Mouse (Mus musculus): ENCODE measurements around the gene Notch4.

Notch4 gene

DNA sequence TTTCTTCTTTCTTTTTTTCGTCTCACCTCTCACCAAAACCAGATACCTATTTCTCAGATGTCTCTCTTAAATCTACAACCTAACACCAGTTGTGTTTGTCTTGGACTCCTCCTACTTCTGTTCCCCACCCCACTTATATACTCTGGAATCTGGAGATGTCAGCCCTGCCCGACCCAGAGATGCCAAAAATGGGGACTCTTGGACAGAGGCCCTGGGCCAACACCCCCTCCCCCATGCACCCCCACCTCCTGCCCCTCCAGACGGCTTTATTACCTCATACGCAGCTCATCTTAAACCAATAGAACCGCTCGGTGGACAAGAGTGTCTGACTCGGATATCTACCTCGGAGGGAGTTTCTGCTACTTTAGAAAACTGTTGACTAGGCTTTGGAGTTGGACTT, 32.0 kb downstream of the Notch4 start:
- DNase-seq: no peak

DNA sequence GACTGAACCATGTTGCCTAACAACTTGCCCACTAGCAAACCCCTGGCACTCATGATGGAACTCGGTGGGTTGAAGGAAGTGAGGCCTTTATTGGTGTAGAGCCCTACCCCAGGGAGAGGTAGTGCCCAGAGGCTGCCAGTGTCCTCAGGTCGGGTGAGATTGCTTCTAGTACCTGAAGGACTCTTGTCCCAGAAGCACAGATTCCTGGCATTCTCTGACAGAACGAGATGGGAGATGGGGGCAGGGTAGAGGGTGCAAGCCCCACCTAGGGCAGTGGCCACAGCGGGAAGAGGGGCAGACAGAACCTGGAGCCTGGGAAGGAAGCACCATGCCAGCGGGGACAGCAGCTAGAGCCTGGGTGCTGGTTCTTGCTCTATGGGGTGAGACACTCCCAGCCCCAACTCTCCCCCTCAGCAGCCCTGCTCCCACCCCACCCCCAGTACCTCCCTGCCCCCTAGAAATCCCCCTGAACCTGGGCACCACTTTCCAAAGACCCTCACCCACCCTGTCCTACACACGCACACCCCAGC, 33.6 kb downstream of the Notch4 start, which contains the start of gene Ager:
Gene Ager (plus strand): TSS at position 297 of the 530 bp plus-strand sequence.
- DNase-seq: peak in 1 of 2 experiments; percentile 36

DNA sequence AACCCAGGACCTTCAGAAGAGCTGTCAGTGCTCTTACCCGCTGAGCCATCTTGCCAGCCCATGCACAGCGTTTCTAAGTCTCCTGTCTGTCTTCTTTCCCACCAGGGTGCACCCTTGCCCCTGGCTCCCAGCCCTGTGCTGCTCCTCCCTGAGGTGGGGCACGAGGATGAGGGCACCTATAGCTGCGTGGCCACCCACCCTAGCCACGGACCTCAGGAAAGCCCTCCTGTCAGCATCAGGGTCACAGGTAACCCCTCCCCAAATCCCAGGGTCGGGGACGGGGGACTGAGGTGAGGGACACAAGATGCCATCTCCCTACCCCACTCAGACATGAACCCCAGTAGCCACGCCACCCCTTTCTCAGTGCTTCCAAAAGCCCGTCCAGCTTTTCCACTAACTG, 35.8 kb downstream of the Notch4 start:
- peak in 1 of 2 experiments; percentile 34 for DNase-seq

DNA sequence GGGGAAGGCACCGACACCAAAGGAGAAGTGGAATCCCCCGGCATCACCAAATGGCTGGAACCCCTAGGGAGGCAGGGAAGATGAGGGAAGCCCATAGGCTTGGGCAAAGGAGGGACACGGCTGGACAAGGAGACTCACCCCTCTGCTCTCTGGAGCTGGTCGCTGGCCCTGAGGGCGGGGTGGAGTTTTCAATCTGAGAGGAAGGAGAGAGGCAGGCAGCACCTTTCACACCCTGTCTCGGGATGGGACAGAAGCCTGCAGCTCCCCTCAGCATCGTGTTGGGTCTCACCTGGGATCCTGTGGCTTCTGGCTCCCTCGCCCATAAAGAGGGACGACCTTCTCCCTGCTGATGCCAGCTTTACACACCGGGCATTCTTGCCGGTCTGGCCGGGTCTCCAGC, 37.7 kb downstream of the Notch4 start:
- peak in 1 of 2 experiments; percentile 33 for DNase-seq

DNA sequence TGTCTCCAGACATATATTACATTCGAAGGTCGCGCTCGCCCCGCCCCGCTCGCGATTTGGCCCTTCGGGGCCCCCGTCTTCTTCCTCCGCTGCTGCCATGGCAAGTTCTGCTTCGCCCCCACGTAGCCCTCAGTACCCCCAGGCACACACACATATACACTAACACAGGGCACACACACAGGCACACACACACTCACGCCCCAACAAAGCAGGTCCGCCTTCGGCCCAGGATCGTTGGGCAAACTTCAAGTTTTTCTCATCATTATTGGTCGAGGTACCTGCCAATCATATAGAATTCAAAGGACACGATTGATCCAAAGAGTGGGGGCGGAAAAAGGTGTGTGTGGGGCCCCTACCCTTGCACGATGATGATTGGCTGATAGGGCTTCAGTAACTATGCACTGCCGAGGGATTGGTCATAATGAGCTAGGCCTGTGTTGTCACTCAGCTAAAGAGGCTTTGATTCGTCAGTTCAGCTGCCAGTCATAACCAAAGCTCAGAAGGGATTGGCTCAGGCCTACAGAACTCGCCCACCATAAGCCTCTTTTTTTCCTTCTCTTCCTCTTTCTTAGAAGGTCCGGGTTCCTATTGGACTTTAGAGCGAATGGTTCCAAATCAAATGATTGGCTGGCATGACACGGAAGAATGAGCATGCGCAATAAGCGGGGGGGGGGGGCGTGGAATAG, 39.5 kb downstream of the Notch4 start, which contains the start of gene Rnf5:
Gene Rnf5 (minus strand): TSS at position 316 of the 686 bp plus-strand sequence.
- peak; percentile 99 to 100 for DNase-seq

DNA sequence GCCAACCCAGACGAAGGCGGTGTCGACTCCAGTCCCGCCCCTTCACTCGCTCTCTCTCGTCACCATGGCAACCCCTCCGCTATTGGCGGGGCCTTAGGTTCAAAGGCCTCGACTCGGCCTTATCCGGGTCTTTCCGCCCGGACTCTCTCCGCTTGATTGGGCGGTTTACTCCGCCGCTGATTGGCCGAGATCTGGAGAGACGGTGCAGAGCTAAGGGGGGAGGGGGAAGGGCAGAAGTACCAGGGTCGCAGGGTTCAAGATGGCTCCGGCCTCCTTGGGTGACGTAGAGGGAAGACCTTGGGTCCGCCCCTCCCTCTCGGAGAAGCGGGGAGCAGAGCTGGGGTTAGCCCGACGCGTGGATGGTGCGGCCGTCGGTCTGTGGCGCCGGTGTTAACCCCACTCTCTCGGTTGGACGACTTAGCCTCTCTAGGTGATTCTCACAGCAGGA, 40.0 kb downstream of the Notch4 start, which contains the start of gene Agpat1:
Gene Agpat1 (plus strand): TSS at position 202 of the 448 bp plus-strand sequence.
- DNase-seq: peak; percentile 99 to 100

DNA sequence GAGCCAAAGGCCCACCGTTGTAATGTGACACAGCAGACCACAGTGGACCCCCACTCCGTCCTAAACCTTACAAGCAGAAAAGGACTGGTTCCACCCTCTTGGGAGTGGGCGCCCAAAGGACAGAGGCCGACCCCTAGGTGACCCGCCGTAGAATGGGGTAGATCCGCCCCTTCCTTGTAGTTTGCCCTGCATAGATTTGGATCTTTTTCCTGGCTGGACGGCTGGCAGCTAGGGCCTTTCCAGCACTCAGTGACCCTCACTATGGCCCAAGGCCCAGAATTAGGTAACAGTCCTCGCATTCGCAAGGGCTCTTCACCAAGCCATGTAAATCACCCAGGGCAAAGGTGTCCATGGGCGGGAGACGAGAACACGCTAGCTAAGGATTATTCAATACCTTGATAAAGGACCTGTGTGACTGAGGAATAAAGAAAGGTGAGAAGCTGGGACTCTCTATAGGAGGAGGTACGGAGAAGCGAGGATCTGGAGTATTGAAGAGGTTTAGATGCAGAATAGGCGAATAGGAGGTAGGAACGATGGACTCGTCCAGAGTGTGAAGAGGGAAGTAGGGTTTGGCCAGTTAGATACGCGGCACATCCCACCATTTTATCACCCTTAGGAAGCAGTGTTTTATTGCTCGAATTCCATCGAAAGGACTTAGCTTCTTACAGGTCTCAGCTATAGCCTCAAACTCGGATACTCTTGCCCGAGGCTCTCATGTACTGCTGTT, 40.6 kb downstream of the Notch4 start:
- DNase-seq: peak; percentile 69 to 92

DNA sequence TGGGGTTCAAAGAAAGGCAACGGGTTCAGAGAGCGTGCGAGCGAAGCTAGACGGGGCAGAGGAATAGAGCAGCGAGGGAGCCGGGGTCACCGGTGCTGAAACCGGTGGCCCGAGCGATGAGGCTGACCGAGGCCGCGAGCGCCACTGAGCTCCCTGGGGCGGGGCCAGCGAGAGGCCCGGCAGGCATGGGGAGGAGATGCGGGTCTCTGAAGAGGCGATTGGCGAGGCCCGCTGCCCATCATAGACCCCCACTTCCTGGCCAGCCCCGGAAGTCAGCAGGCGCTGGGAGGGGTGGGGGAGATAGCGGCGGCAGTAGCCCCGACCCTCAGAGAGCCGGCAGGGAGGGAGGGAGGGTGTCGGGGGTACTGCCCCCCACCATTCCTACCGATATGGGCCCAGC, 41.5 kb downstream of the Notch4 start:
- peak; percentile 98 to 99 for DNase-seq

DNA sequence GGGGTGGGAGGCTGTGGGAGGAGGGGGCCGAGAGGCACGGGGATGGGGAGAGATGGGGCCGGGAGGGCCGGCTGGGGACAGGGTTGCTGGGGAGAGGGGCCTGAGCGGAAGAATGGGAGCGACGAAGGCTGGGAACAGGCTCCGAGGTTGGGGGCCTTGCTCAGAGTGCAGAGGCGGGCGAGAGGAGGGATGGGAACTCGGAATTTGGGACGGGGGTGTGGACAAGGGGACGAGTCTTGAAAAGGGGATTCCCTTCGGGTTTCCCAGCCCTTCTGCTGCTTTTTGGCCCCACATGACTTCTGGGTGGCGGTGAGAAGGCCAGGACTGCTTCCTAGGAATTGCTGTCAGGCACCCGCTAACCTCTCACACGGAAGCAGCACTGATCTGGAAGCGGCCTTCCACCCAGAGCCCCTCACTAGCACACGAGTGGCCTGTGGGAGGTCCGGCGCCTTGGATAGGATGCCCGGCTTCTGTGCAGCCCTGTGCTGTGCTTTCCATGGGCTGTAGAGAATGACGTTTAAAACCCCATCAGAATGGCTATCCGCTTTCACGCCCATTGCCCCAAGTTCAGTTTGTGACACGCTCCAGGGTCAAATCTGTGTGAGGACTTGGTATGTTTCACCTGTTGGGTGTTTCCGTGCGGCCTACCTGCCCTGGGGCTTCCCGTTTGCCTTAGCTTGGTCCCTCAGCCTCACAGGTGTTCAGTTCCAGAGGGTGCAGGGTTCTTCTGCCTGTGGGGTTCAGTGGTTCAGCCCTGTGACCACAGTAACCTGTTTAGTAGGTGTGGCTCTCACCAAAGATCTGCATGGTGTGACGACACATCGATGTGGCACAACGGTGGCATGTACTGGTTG, 42.3 kb downstream of the Notch4 start:
- peak in 1 of 2 experiments; percentile 44 for DNase-seq

DNA sequence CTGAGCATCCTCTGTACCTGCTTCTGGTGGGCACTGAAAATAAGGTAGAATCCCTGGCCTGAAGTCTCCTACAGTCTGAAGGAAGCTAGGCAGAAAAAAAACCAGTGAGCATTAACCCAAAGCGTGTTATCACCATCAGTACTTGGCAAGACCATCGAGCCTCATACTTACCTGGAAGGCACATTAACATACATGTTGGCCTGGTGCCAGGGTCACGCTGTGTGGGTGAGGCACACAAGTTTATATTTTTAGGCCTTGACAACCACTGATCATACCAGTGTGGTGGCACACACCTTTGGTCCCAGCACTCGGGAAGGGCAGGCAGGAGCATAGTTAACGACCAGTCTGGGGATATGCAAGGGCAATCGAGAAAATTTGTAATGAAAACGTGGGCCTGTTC, 43.9 kb downstream of the Notch4 start:
- DNase-seq: peak; percentile 58 to 68

DNA sequence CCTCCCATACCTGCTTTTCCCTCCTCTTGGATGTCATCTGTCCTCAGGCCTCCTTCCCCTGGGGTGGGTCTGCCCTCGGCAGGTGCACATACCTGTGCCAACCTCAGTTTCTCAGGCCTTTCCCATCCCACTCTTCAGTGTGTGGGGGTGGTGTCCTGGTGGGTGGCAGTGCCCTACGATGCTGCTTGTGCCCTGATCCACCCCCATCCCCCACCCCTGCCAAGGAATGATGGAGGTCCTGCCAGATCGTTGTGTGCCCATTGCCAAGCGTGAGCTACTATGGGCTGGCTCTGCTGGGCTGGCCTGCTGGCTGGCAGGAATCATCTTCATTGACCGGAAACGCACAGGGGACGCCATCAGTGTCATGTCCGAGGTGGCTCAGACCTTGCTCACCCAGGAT, 47.0 kb downstream of the Notch4 start:
- DNase-seq: no peak

DNA sequence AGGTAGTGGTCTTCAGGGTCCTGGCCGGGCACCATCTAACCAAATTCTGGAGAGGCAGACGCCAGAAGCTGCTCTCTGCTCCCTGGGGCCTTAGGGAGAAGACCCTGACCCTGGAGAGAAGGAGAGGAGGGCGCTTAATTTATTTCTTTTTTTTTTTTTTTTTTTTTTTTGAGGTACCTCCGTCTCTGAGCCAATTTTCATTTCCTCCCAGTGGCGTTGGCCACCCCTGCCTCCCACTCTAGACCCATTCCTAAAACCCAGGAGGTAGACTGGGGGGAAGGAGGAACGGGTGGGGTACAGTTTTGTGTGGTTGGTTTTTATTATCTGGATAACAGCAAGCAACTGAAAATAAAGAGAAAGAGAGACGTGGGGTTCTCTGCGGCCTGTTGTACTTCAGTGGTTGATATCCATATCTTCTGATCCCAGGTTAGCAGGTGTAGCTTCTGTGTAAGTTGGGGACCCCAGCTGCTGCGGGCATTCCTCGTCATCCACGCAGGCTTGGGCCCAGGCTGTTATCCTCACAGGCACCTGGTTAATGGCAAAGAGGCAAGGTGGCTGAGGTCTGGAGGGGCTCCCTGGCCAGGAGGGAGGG, 49.1 kb downstream of the Notch4 start:
- DNase-seq: no peak

DNA sequence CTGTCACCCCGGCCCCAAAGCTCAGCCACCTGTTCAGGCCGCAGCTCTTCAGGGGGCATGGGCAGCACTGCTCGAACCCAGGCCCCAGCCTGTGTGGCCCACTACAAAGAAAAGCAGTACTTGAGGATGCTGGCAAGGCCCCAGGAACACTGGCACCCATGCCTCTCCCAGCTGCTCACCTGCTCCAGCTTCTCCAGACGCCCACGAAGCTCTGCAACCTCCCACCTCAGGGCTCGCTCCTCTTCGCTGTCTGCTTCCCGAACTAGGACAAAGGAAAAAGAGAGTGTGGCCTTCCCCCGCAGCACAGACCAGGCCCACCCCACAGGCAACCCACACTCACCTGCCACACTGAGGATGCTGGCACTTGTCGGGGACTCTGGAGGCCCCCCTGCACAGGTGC, 49.8 kb downstream of the Notch4 start:
- DNase-seq: peak in 1 of 2 experiments; percentile 41

DNA sequence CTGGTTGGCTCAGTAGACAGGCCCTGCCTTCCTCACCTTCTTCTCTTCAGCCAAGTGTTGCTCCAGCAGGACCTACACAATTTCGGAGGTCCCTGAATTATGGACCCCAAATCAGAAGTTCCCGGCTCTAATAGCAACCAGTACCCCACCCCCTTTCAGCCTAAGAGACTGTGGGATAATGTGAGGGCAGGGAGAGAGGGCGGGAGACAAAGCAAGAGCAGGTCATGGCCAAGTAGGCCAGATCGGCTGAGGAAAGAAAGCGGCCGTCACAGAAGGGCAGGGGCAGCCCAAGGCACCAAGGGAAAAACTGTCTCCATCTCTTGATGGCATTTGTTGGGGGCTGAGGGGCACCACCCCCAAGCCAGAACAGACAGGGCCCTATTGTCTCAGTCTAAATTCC, 51.8 kb downstream of the Notch4 start, which contains the start of gene Egfl8:
Gene Egfl8 (minus strand): TSS at position 101 of the 400 bp plus-strand sequence.
- DNase-seq: no peak

DNA sequence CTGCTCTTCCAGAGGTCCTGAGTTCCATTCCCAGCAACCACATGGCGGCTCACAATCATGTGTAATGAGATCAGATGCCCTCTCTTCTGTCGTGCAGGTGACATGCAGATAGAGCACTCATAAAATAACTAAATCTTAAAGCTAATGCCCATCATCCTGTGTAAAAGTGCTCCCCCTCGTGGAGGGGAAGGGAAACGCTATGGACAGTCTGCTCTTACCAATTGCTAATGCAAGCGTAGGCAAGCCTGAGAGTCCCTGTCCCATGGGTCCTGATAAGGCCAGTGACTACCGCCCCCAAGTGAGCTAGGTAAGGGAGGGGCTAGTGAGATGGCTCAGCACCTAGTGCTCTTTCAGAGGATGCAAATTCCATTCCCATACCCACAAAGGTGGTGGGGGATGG, 54.9 kb downstream of the Notch4 start:
- peak; percentile 79 to 84 for DNase-seq

DNA sequence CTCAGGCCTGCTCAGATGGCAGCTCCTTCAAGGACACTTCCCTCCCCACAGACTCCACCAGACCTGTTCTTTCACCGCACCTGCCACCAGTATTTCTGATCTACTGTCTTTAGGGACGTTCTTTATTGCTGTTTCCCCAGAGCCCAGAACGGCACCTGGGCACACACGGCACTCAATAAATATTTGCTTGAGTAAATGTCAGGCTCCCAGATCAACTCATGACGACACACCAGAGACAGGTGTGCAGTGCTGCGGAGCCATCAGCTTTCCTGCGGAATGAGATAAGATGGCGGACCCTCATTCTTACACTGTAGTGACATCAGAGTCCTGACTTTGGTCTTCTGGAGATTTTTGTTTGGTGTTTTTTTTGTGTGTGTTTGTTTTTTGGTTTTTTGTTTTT, 56.9 kb downstream of the Notch4 start:
- no peak for DNase-seq

DNA sequence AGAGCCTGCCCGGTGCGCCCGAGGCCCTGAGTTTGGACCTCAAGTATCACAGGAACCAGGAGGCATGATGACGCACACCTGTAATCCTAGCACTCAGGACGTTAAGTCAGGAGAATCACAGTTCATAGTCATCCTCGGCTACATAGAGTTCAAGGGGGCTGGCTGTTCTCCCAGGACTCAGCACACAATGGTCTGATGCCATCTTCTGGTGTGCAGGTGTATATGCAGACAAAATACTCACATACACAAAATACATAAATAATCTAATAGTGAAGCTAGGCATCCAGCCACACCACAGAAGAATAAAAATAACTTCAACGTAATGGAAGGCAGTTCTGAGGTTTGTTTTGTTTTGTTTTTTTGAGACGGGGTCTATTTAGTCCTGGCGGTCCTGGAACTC, 59.1 kb downstream of the Notch4 start:
- no peak for DNase-seq

DNA sequence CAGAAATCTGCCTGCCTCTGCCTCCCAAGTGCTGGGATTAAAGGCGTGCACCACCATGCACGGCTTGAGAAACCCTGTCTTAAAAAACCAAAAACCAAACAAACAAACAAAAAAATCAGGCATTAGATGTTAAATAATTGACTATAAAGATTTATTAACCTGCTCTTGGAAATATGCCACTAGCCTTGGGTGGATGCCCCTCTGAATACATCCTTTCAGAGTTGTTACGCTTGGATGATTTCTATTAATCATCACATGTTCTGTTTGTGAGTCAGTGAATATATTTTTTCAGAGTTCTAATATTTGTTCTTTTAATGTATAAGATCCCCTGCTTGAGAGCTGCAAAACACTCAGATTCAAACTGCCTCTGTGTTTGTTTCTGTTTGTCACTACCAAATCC, 60.9 kb downstream of the Notch4 start:
- no peak for DNase-seq

DNA sequence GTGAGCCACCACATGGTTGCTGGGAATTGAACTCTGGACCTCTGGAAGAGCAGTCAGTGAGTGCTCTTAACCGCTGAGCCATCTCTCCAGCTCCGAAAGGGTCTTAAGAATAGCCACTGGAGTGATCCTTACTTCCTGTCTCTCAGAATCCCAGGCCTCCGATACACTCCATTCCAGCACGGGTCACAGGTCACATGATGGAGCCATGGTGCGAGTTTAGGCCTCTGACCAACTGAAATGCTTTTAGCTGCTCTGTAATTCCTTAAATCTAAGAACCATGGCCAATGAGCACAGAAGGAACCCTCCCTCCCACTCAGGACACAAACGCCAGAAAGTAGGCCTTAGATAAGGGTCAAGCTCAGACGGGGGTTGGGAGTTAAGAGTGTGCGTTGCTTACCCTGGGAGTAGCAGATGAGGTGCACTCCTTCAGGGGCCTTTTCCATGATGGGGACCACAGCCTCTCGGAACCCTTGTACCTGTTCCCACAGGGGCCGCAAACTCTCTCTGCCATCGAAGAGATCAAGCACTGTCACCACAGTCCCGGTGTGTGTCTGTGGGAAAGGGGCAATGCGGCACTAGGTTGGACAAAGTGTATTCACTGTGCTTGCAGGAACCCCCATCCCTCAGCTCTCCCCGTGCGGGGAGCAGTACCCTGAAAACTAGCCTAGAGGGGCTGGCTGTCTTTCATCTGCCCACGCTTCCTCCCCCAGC, 62.1 kb downstream of the Notch4 start:
- DNase-seq: peak in 1 of 2 experiments; percentile 49

DNA sequence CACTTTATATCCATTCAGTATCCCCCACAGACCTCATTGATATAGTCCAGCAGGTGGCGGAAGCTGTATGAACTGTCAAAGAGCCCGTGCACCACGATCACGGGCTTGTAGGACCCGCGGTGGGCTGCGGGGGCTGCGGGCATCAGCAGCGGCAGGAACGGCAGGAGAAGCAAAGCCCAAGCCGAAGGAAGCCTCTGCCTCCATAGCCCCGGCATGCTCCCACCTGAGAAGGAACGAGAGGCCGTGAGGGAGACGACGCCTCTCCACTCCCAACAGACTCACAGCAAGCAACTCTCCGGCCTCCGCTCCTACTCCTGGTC, 62.7 kb downstream of the Notch4 start:
- peak in 1 of 2 experiments; percentile 36 for DNase-seq

DNA sequence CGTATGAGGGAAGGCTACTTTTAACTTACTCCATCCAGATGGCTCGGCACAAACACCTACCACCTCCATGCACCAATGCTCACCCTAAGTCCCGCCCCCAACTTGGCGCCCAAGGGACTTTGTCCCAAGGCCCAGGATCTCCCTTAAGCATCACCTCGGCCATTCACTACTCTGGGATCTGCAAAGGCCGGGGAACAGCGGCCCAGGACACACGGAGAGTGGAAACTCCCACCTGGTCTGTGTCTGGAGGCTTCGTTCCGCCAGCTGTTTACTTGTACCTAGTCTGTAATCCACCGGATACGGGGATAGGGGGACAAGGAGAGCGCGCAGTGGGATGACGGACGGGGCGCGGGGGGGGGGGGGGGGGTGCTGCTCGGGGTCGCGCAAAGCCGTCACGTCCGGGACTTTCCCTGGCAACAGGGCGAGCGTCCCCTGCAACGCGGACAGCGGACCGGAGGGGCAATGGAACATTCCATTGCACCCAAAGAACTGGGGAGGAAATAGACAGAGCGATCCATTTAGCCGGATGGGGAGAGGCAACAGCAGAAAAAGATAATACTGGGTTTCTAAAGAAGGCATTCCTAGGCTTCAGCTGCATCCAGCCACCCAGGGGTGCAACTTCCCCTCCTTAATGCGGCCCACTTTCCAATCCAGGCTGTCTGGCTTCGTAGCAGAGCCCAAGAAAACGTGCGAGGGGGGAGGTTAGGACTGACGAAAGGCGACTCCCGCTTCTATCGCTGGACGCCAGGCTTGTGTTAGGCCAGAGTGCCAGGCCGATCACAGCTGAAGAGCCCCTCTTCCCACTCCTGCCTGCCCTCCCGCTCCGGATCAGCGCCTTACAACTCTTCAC, 63.2 kb downstream of the Notch4 start:
- DNase-seq: peak; percentile 91 to 96

All from kidney, postnatal 25 days (tissue).